Mouse (Mus musculus) kidney, adult 11 months (tissue): ENCODE measurements around the gene Mybpc2.
A peak's percentile ranks its signal among the peaks of the same experiment; 100 is the strongest.

Experiments
- DNase-seq: peaks from one replicate; pipeline ENCODE4 v3.0.0; 2022

Mybpc2 gene

GRCm38 (mm10) chr7:44524502-44524901 is at the start of gene Mybpc2:
Gene Mybpc2 (minus strand): TSS chr7:44524656.
- peak; percentile 40 for DNase-seq

GRCm38 (mm10) chr7:44572956-44573484 is 48.6 kb upstream of the Mybpc2 start:
- DNase-seq, result no peak

GRCm38 (mm10) chr7:44572213-44572701 is 47.8 kb upstream of the Mybpc2 start, which contains the start of gene Napsa:
Gene Napsa (plus strand): TSS chr7:44572380.
- DNase-seq, result peak; percentile 72

GRCm38 (mm10) chr7:44571811-44572210 is 47.4 kb upstream of the Mybpc2 start:
- DNase-seq, result peak; percentile 77

- DNase-seq, result no peak
Observed at GRCm38 (mm10) chr7:44570989-44571388, 46.5 kb upstream of the Mybpc2 start.

- DNase-seq, result no peak
Observed at GRCm38 (mm10) chr7:44568803-44569202, 44.3 kb upstream of the Mybpc2 start.

GRCm38 (mm10) chr7:44565414-44565813 is 41.0 kb upstream of the Mybpc2 start:
- DNase-seq, result no peak

- peak; percentile 68 for DNase-seq
Observed at GRCm38 (mm10) chr7:44564486-44564885, 40.0 kb upstream of the Mybpc2 start.

GRCm38 (mm10) chr7:44563284-44563683 is 38.8 kb upstream of the Mybpc2 start:
- no peak for DNase-seq

GRCm38 (mm10) chr7:44560435-44561400 is 36.3 kb upstream of the Mybpc2 start:
- DNase-seq, result peak; percentile 58

GRCm38 (mm10) chr7:44557629-44558028 is 33.2 kb upstream of the Mybpc2 start:
- DNase-seq, result no peak

- DNase-seq, result peak; percentile 95
Observed at GRCm38 (mm10) chr7:44553826-44554225, 29.4 kb upstream of the Mybpc2 start, which contains the start of gene Nr1h2. Gene Nr1h2 (minus strand): TSS chr7:44553951.

- peak; percentile 55 for DNase-seq
Observed at GRCm38 (mm10) chr7:44553196-44553764, 28.8 kb upstream of the Mybpc2 start.

GRCm38 (mm10) chr7:44552141-44552908 is 27.9 kb upstream of the Mybpc2 start:
- no peak for DNase-seq

- no peak for DNase-seq
Observed at GRCm38 (mm10) chr7:44551731-44552130, 27.3 kb upstream of the Mybpc2 start.

- no peak for DNase-seq
Observed at GRCm38 (mm10) chr7:44551301-44551700, 26.8 kb upstream of the Mybpc2 start.

GRCm38 (mm10) chr7:44550409-44550678 is 25.9 kb upstream of the Mybpc2 start:
- DNase-seq, result no peak

GRCm38 (mm10) chr7:44549621-44550408 is 25.4 kb upstream of the Mybpc2 start:
- no peak for DNase-seq

GRCm38 (mm10) chr7:44548497-44549087 is 24.1 kb upstream of the Mybpc2 start, which contains the start of gene Pold1:
Gene Pold1 (minus strand): TSS chr7:44548849.
- peak; percentile 99 for DNase-seq

- DNase-seq, result no peak
Observed at GRCm38 (mm10) chr7:44547725-44548124, 23.3 kb upstream of the Mybpc2 start.

GRCm38 (mm10) chr7:44547041-44547440 is 22.6 kb upstream of the Mybpc2 start:
- DNase-seq, result no peak

- no peak for DNase-seq
Observed at GRCm38 (mm10) chr7:44546274-44546673, 21.8 kb upstream of the Mybpc2 start.
